Mouse (Mus musculus): ENCODE measurements at regions not wholly inside any gene's neighbourhood (a gene's known extent, or its start where the extent isn't known, plus 50 kb on each side); places are given as distances from the start of the nearest gene placed in this dataset.
A peak's percentile ranks its signal among the peaks of the same experiment; 100 is the strongest.

GRCm38 (mm10) chr13:60099469-60100129, 77.6 kb downstream of the Gas1 start:
- Histone ChIP-seq H3K9ac (ENCODE audit: low read length) (no peak overlapping the region), H3K27ac (ENCODE audit: low read depth, low read length) (no peak overlapping the region), H3K4me1 (ENCODE audit: control insufficient read depth, insufficient read depth, low read length) (no peaks in the 10 kb centered on the region), H3K9me3 (ENCODE audit: control insufficient read depth, low read length) (no peaks in the 10 kb centered on the region; the same call in 1 of the 2 replicates), H3K36me3 (ENCODE audit: control insufficient read depth, insufficient read depth, low read length) (no peaks in the 10 kb centered on the region), H3K4me2 (no peak overlapping the region), H3K27me3 (ENCODE audit: control insufficient read depth, insufficient read depth, low read length) (no peaks in the 10 kb centered on the region; the same call in 1 of the 2 replicates), H3K4me3 (ENCODE audit: low read depth, low read length) (no peak overlapping the region)
- ATAC-seq (ENCODE audit: low FRiP score), result no peak
- 85% methylated on average over 14 of the region's 14 CpGs for WGBS
- no peak for DNase-seq (ENCODE audit: low spot score, missing footprints)

GRCm38 (mm10) chr13:60098394-60098793, 78.8 kb downstream of the Gas1 start:
- no peaks in the 10 kb centered on the region; the same call in 1 of the 2 replicates for H3K27me3 ChIP-seq (ENCODE audit: control insufficient read depth, insufficient read depth, low read length)
- no peak overlapping the region for H3K4me2 ChIP-seq
- no peak for DNase-seq (ENCODE audit: low spot score, missing footprints)

GRCm38 (mm10) chr13:60097776-60098175, 79.4 kb downstream of the Gas1 start:
- Histone ChIP-seq H3K9ac (ENCODE audit: low read length) (no peak overlapping the region), H3K36me3 (ENCODE audit: control insufficient read depth, insufficient read depth, low read length) (no peaks in the 10 kb centered on the region), H3K9me3 (ENCODE audit: control insufficient read depth, low read length) (no peaks in the 10 kb centered on the region), H3K27me3 (ENCODE audit: control insufficient read depth, insufficient read depth, low read length) (no peaks in the 10 kb centered on the region; the same call in 1 of the 2 replicates), H3K4me2 (no peak overlapping the region), H3K4me1 (ENCODE audit: control insufficient read depth, insufficient read depth, low read length) (no peaks in the 10 kb centered on the region), H3K4me3 (ENCODE audit: low read depth, low read length) (no peak overlapping the region), H3K27ac (ENCODE audit: low read depth, low read length) (no peak overlapping the region)
- DNase-seq (ENCODE audit: low spot score, missing footprints) (no peak), ATAC-seq (ENCODE audit: low FRiP score) (no peak)
- 83% methylated on average over 6 of the region's 6 CpGs for WGBS

More at GRCm38 (mm10) chr13:60098394-60098793, 78.8 kb downstream of the Gas1 start:
- no peak overlapping the region for H3K9ac ChIP-seq (ENCODE audit: low read length)
- H3K36me3 ChIP-seq (ENCODE audit: control insufficient read depth, insufficient read depth, low read length), result no peaks in the 10 kb centered on the region
- no peaks in the 10 kb centered on the region for H3K9me3 ChIP-seq (ENCODE audit: control insufficient read depth, low read length)
- WGBS, result 81% methylated on average over 3 of the region's 3 CpGs
- no peak overlapping the region for H3K4me3 ChIP-seq (ENCODE audit: low read depth, low read length)
- no peak for ATAC-seq (ENCODE audit: low FRiP score)
- no peaks in the 10 kb centered on the region for H3K4me1 ChIP-seq (ENCODE audit: control insufficient read depth, insufficient read depth, low read length)
- H3K27ac ChIP-seq (ENCODE audit: low read depth, low read length), result no peak overlapping the region

- H3K9me3 ChIP-seq (ENCODE audit: control insufficient read depth, low read length), result no peaks in the 10 kb centered on the region
- H3K4me2 ChIP-seq, result no peak overlapping the region
- peaks cover 10% of the 10 kb centered on the region; the same call in 1 of the 2 replicates for H3K4me1 ChIP-seq (ENCODE audit: control insufficient read depth, insufficient read depth, low read length)
- H3K27ac ChIP-seq (ENCODE audit: low read depth, low read length), result no peak overlapping the region
- ATAC-seq (ENCODE audit: low FRiP score), result no peak
- no peaks in the 10 kb centered on the region for H3K36me3 ChIP-seq (ENCODE audit: control insufficient read depth, insufficient read depth, low read length)
- H3K9ac ChIP-seq (ENCODE audit: low read length), result no peak overlapping the region
- peak; percentile 39 for DNase-seq (ENCODE audit: low spot score, missing footprints)
- H3K4me3 ChIP-seq (ENCODE audit: low read depth, low read length), result no peak overlapping the region
- WGBS, result 91% methylated on average over 8 of the region's 8 CpGs
- no peaks in the 10 kb centered on the region for H3K27me3 ChIP-seq (ENCODE audit: control insufficient read depth, insufficient read depth, low read length)
These were observed 90.5 kb downstream of the Gas1 start for GRCm38 (mm10) chr13:60086657-60087056.

- Histone ChIP-seq H3K27ac (ENCODE audit: low read depth, low read length) (no peak overlapping the region), H3K9ac (ENCODE audit: low read length) (no peak overlapping the region; the same call in 1 of the 2 replicates), H3K4me2 (peak overlapping the region; percentile 30), H3K36me3 (ENCODE audit: control insufficient read depth, insufficient read depth, low read length) (no peaks in the 10 kb centered on the region), H3K9me3 (ENCODE audit: control insufficient read depth, low read length) (no peaks in the 10 kb centered on the region), H3K4me3 (ENCODE audit: low read depth, low read length) (no peak overlapping the region), H3K4me1 (ENCODE audit: control insufficient read depth, insufficient read depth, low read length) (peaks cover 10% of the 10 kb centered on the region; the same call in 1 of the 2 replicates), H3K27me3 (ENCODE audit: control insufficient read depth, insufficient read depth, low read length) (no peaks in the 10 kb centered on the region)
- DNase-seq (ENCODE audit: low spot score, missing footprints), result peak; percentile 97
- peak; percentile 90 for ATAC-seq (ENCODE audit: low FRiP score)
- WGBS, result 13% methylated on average over 12 of the region's 12 CpGs
These were observed 92.2 kb downstream of the Gas1 start for GRCm38 (mm10) chr13:60084975-60085374.

- DNase-seq (ENCODE audit: low spot score, missing footprints) (peak; percentile 56), ATAC-seq (ENCODE audit: low FRiP score) (peak; percentile 59; the same call in 1 of the 2 replicates)
- 52% methylated on average over 4 of the region's 4 CpGs for WGBS
- no peaks in the 10 kb centered on the region for H3K9me3 ChIP-seq (ENCODE audit: control insufficient read depth, low read length)
- no peak overlapping the region for H3K27ac ChIP-seq (ENCODE audit: low read depth, low read length)
- H3K4me3 ChIP-seq (ENCODE audit: low read depth, low read length), result no peak overlapping the region
- no peaks in the 10 kb centered on the region for H3K36me3 ChIP-seq (ENCODE audit: control insufficient read depth, insufficient read depth, low read length)
- no peak overlapping the region; the same call in 1 of the 2 replicates for H3K9ac ChIP-seq (ENCODE audit: low read length)
- peaks cover 10% of the 10 kb centered on the region; the same call in 1 of the 2 replicates for H3K4me1 ChIP-seq (ENCODE audit: control insufficient read depth, insufficient read depth, low read length)
- no peaks in the 10 kb centered on the region for H3K27me3 ChIP-seq (ENCODE audit: control insufficient read depth, insufficient read depth, low read length)
- no peak overlapping the region; the same call in 1 of the 2 replicates for H3K4me2 ChIP-seq
These were observed 92.9 kb downstream of the Gas1 start for GRCm38 (mm10) chr13:60084290-60084689.

- 81% methylated on average over 10 of the region's 10 CpGs for WGBS
- ATAC-seq (ENCODE audit: low FRiP score), result no peak
These were observed 97.1 kb downstream of the Gas1 start for GRCm38 (mm10) chr13:60080113-60080512.

GRCm38 (mm10) chr13:60078331-60079050, 98.7 kb downstream of the Gas1 start:
- Histone ChIP-seq H3K9ac (ENCODE audit: low read length) (no peak overlapping the region), H3K27ac (ENCODE audit: low read depth, low read length) (no peak overlapping the region), H3K4me2 (no peak overlapping the region), H3K4me3 (ENCODE audit: low read depth, low read length) (no peak overlapping the region), H3K4me1 (ENCODE audit: control insufficient read depth, insufficient read depth, low read length) (no peaks in the 10 kb centered on the region), H3K36me3 (ENCODE audit: control insufficient read depth, insufficient read depth, low read length) (no peaks in the 10 kb centered on the region), H3K27me3 (ENCODE audit: control insufficient read depth, insufficient read depth, low read length) (no peaks in the 10 kb centered on the region), H3K9me3 (ENCODE audit: control insufficient read depth, low read length) (no peaks in the 10 kb centered on the region)
- WGBS, result 81% methylated on average over 8 of the region's 8 CpGs
- DNase-seq (ENCODE audit: low spot score, missing footprints) (peak; percentile 81), ATAC-seq (ENCODE audit: low FRiP score) (no peak; the same call in 1 of the 2 replicates)

More at GRCm38 (mm10) chr13:60080113-60080512, 97.1 kb downstream of the Gas1 start:
- Histone ChIP-seq H3K4me2 (no peak overlapping the region), H3K27ac (ENCODE audit: low read depth, low read length) (no peak overlapping the region), H3K4me1 (ENCODE audit: control insufficient read depth, insufficient read depth, low read length) (peaks cover 5% of the 10 kb centered on the region; the same call in 1 of the 2 replicates), H3K27me3 (ENCODE audit: control insufficient read depth, insufficient read depth, low read length) (no peaks in the 10 kb centered on the region), H3K4me3 (ENCODE audit: low read depth, low read length) (no peak overlapping the region), H3K36me3 (ENCODE audit: control insufficient read depth, insufficient read depth, low read length) (no peaks in the 10 kb centered on the region), H3K9me3 (ENCODE audit: control insufficient read depth, low read length) (no peaks in the 10 kb centered on the region), H3K9ac (ENCODE audit: low read length) (no peak overlapping the region)
- DNase-seq (ENCODE audit: low spot score, missing footprints), result no peak
